Mouse (Mus musculus) gastrocnemius, postnatal 10 days (tissue): ENCODE measurements around the gene Pparg. TPM values are rescaled to one million over a fixed set of nuclear protein-coding genes. Genes with fewer than 3 reads are reported as not detected.

Source experiments
- DNase-seq: peaks from one replicate; pipeline ENCODE4 v3.0.0; 2021; ENCODE audit warnings: mixed read lengths
- total RNA-seq, 2 experiments: library from RNA; stranded (reverse); gene quantifications; 2 replicates each; pipeline ENCODE4 v1.2.3; 2021

Pparg gene
- total RNA-seq, 2 experiments from 2014 or later, result 4.8 to 5.0 TPM

DNA sequence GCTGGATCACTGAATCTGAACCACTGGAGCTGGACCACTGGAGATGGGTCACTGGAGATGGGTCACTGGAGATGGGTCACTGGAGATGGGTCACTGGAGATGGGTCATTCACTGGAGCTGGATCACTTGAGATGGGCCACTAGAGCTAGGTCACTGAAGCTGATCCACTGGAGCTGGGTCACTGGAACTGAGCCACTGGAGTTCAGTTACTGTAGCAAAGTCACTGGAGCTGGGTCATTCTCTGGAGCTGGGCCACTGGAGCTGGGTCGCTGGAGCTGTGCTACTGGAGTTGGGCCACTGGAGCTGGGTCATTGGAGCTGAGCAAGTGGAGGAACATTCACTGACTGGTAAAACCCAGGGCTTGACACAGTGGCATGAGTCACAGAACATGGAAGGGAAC is 145.7 kb downstream of the Pparg start:
- no peak for DNase-seq

GRCm38 (mm10) chr6:115511447-115511846 is 150.7 kb downstream of the Pparg start:
- DNase-seq, result no peak

GRCm38 (mm10) chr6:115513207-115513606 is 152.5 kb downstream of the Pparg start:
- DNase-seq, result no peak

GRCm38 (mm10) chr6:115517904-115518303 is 157.2 kb downstream of the Pparg start:
- DNase-seq, result no peak

GRCm38 (mm10) chr6:115518352-115518751 is 157.6 kb downstream of the Pparg start:
- DNase-seq, result no peak

DNA sequence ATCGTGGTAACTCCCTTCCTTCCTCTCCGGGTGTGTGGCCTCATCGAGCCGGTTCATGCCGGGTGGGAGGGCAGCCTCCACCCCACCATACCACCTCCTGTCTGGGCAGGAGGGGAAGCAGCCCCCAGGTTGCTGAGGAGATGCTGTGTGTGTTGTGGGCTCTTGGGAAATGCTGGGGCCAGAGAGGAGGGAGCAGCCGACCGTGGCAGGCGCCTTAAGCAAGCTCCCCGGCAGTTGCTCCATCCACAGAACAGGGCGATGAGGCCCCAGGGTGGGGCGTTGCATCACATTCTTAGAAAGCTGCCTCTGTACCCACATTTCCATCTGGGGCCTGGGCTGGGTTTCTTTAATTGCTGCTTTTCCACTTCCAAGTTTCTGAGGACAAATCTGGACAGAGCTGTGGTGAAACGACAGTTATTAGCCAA is 158.5 kb downstream of the Pparg start:
- no peak for DNase-seq

GRCm38 (mm10) chr6:115521923-115522322 is 161.2 kb downstream of the Pparg start:
- DNase-seq, result no peak

DNA sequence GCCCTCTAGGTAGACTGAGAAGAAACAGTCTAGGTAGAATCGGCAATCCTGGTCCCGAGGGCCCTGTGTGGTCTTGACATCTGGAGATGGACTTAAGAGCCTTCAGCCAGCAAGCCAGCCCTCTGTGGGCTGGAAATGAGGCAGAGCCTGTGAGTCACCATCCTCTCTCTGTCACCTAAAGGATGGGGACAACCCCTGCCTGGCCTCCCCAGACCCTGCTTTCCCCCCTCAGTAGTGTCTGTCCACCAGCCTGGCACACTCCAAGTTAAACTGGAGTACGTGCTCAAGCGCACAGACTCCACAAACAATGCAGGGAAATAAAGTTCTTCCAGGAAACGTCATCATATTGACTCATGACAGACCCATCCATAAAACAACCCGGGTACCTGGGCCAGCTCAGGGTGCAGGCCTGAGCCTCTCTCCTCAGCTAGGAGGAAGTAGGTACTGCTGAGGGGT is 162.0 kb downstream of the Pparg start:
- no peak for DNase-seq

DNA sequence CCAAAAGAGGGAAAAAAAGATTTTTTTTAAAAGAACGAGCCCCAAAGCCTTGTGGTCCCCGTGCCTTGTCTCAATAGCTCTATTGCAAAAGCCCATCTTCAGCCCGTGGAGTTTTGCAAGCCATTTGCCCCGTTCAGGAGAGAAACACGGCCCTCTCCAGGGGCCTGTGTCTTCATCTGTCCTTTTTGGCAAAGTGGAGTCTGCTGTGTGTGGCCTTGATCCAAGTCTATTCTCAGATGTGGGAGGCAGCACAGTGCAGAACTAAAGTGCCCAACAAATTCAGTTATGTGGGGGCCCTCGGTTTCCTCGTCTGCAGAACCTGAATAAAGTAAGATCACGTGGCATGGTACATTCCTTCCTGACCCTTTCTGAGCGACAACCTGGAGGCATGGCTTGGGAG is 162.4 kb downstream of the Pparg start:
- no peak for DNase-seq

- DNase-seq, result no peak
These were observed 163.8 kb downstream of the Pparg start for GRCm38 (mm10) chr6:115524449-115524990.

DNA sequence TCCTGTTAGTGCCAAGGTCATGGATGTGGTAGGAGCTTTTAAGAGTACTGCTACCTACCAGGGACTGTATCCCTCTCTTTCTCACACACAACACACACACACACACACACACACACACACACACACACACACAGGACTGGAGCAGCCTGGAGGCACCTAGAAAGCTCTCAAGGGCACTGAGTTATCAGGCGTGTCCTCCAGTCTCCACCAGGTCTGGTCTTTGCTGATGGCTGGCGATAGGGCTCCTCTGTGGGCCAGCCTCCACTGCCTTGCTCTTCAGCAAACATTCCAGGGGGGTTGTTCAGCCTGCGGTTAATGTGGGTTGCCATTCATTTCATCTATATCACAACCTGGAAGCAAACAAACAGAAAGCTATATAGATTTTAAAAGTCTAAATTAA is 166.7 kb downstream of the Pparg start:
- DNase-seq, result no peak

GRCm38 (mm10) chr6:115528372-115528771 is 167.6 kb downstream of the Pparg start:
- no peak for DNase-seq

DNA sequence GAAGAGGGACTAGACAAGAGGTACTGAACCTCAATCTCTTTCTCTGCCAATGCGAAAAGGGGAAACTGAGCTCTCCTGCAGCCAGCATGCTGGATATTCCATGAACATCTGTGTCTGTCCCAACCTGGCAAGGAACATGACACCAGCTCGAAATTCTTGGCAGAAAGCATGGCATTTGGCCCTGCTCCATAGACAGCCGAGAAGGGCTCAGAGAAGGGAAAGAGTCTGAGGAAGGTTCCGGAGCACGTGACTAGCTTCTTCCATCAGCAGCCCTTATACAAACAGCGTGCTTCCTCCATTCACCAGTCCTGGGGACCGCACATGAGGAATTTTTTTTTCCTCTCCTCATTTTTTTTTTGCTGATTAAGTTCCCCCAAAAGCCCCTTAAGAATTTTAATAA is 173.9 kb downstream of the Pparg start:
- DNase-seq, result peak; percentile 52

DNA sequence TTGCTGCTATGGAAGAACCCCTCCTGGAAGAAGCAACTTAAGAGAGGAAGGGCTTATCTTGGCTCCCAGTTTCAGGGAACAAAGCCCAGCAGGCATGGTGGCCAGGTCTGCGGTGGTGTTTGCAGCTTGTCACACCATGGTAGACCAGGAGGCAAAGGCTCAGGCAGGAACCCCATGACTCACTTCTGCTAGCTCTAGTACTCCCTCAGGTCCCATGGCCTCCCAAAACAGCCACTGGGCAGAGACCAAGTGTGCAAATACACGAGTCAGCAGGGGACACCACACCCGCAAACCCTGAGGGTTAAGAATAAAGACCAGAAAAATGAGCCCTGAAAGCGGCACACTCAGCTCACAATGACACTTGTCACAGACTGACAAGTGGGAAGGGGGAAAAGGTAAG is 175.4 kb downstream of the Pparg start:
- no peak for DNase-seq

- DNase-seq, result peak; percentile 71
These were observed 178.1 kb downstream of the Pparg start for GRCm38 (mm10) chr6:115538645-115539429.

Other genes with a start within 250 kb of the Pparg start
- 1 to 10 TPM; 3.1 to 3.4 TPM for gene Syn2, start 226.0 kb upstream of the Pparg start, total RNA-seq
- not detected for gene Gm17482, start 133.6 kb upstream of the Pparg start, total RNA-seq
- gene Timp4, start 108.7 kb upstream of the Pparg start, total RNA-seq, result 1 to 10 TPM; 2.0 to 7.1 TPM
- gene Tsen2, start 183.7 kb downstream of the Pparg start, total RNA-seq, result 1 to 10 TPM; 8.2 to 9.6 TPM
- gene Mkrn2os, start 231.6 kb downstream of the Pparg start, total RNA-seq, result under 1 TPM; 0.16 to 0.26 TPM
- 10 to 100 TPM; 36.5 to 37.0 TPM for gene Mkrn2, start 241.0 kb downstream of the Pparg start, total RNA-seq